Mouse (Mus musculus): ENCODE data around the gene Zswim1. TPM values are rescaled to one million over a fixed set of nuclear protein-coding genes. Genes with fewer than 3 reads are reported as not detected.

Gene Zswim1
- polyA plus RNA-seq, 1 experiment from 2014 or later: 13.4 TPM

DNA sequence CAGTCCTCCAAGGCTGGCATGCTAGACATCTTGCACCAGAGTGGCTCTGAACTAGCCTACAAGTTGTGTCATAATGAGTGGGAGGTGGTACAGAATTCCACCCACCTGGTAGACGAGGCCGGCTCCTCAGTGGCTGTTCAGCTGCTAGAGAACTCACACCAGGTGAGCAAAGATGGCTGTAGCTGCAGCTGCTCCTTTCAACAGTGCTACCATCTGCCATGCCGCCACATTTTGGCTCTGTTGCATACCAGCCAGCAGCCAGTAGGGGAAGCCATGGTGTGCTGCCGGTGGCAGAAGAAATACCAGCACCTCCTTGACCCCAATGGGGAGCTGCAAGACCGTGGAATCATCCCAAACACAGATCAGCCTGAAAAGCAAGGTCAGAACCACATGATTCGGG, 1.4 kb upstream of the Zswim1 start:
- H3K9me3 ChIP-seq (ENCODE audit: control insufficient read depth, low read length): no peaks in the 10 kb centered on the region
- WGBS: 84% methylated on average over 6 of the region's 6 CpGs

GRCm38 (mm10) chr2:164823181-164823585, 697 bp downstream of the Zswim1 start:
- Histone ChIP-seq H3K4me2 (ENCODE audit: low read depth, low read length) (peak overlapping the region; percentile 64), H3K27me3 (replicated peaks; ENCODE audit: control insufficient read depth, insufficient read depth, low read length) (no peaks in the 10 kb centered on the region), H3K9ac (ENCODE audit: low read depth, low read length) (peak overlapping the region; percentile 68), H3K36me3 (ENCODE audit: control insufficient read depth, insufficient read depth, low read length) (peaks cover 21% of the 10 kb centered on the region), H3K4me1 (ENCODE audit: control insufficient read depth, insufficient read depth, low read length) (peaks cover 6% of the 10 kb centered on the region), H3K9me3 (ENCODE audit: control insufficient read depth, low read length) (no peaks in the 10 kb centered on the region), H3K27ac (ENCODE audit: low read length) (peak overlapping the region; percentile 64), H3K4me3 (ENCODE audit: low read length) (peak overlapping the region; percentile 73)
- under 1% methylated on average over 10 of the region's 10 CpGs for WGBS
- peak; percentile 80 for ATAC-seq

More for the DNA sequence above, 1.4 kb upstream of the Zswim1 start:
- Histone ChIP-seq H3K36me3 (ENCODE audit: control insufficient read depth, insufficient read depth, low read length) (peaks cover 15% of the 10 kb centered on the region), H3K4me2 (ENCODE audit: low read depth, low read length) (no peak overlapping the region), H3K9ac (ENCODE audit: low read depth, low read length) (no peak overlapping the region), H3K4me3 (ENCODE audit: low read length) (no peak overlapping the region), H3K27ac (ENCODE audit: low read length) (no peak overlapping the region), H3K27me3 (replicated peaks; ENCODE audit: control insufficient read depth, insufficient read depth, low read length) (no peaks in the 10 kb centered on the region), H3K4me1 (ENCODE audit: control insufficient read depth, insufficient read depth, low read length) (peaks cover 13% of the 10 kb centered on the region)
- no peak for ATAC-seq

DNA sequence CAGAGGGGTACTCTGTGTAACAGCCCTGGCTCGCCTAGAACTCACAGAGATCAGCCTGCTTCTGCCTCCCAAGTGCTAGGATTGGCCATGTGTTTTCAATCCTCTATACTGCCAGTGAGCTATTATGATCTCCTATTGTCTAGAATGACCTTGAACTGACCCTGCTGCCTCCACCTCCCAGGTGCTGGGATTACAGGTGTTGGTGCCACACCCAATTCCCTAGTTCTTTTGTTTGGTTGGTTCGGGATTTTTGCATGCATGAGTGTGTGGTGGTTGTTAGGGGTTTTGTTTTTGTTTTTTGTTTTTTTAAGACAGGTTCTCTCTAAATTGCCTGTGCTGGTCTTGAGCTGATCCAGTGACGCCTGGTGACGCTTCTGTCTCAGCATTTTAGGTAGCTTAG, 1.5 kb downstream of the Zswim1 start:
- WGBS: 88% methylated on average over 4 of the region's 4 CpGs
- ATAC-seq: no peak
- Histone ChIP-seq H3K36me3 (ENCODE audit: control insufficient read depth, insufficient read depth, low read length) (peaks cover 21% of the 10 kb centered on the region), H3K9ac (ENCODE audit: low read depth, low read length) (no peak overlapping the region), H3K9me3 (ENCODE audit: control insufficient read depth, low read length) (no peaks in the 10 kb centered on the region), H3K27me3 (replicated peaks; ENCODE audit: control insufficient read depth, insufficient read depth, low read length) (no peaks in the 10 kb centered on the region), H3K4me2 (ENCODE audit: low read depth, low read length) (no peak overlapping the region), H3K4me1 (ENCODE audit: control insufficient read depth, insufficient read depth, low read length) (peaks cover 6% of the 10 kb centered on the region), H3K4me3 (ENCODE audit: low read length) (no peak overlapping the region), H3K27ac (ENCODE audit: low read length) (no peak overlapping the region)

- Histone ChIP-seq H3K27me3 (replicated peaks; ENCODE audit: control insufficient read depth, insufficient read depth, low read length) (no peaks in the 10 kb centered on the region), H3K27ac (ENCODE audit: low read length) (no peak overlapping the region), H3K9me3 (ENCODE audit: control insufficient read depth, low read length) (no peaks in the 10 kb centered on the region), H3K4me2 (ENCODE audit: low read depth, low read length) (no peak overlapping the region), H3K4me3 (ENCODE audit: low read length) (no peak overlapping the region), H3K9ac (ENCODE audit: low read depth, low read length) (no peak overlapping the region), H3K4me1 (ENCODE audit: control insufficient read depth, insufficient read depth, low read length) (peaks cover 6% of the 10 kb centered on the region), H3K36me3 (ENCODE audit: control insufficient read depth, insufficient read depth, low read length) (peaks cover 21% of the 10 kb centered on the region)
- no peak for ATAC-seq
- 95% methylated on average over 17 of the region's 17 CpGs for whole genome bisulfite sequencing
Measured at GRCm38 (mm10) chr2:164825521-164825920, 3.0 kb downstream of the Zswim1 start.

DNA sequence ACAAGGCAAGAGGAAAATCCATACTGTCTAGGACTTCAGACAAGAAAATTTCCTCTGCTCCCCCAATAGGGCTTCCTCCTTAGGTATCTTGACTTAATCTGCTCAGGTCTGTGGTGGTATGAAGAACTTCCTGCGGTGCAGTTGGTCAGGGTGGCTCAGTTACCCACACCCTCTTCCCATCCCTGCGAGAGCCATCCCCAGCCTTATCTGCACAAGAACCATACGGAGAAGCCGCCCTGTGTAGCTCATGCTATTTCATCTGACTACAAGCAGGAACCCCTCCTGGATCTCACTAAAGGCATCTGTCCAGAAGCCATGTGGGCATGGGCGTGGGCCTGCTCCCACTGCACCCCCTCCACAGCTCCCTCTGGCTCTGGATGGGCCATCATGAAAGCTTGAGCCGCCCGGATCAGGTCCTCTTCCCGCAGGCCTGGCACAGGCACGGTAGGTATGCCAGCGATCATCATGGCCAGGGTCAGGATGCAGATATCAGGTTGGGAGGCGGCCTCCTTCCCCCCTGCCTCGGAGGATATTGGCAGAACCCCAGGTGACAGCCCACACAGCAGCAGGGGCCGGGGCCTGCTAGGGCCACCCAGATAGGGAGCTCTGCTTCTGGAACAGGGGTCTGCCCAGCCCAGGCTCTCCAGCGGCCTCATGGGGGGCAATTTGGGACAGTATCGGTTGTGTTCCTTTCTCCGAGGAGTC, 4.8 kb downstream of the Zswim1 start:
- H3K4me1 ChIP-seq (ENCODE audit: control insufficient read depth, insufficient read depth, low read length): peaks cover 6% of the 10 kb centered on the region
- peaks cover 18% of the 10 kb centered on the region for H3K36me3 ChIP-seq (ENCODE audit: control insufficient read depth, insufficient read depth, low read length)
- H3K27me3 ChIP-seq (replicated peaks; ENCODE audit: control insufficient read depth, insufficient read depth, low read length): no peaks in the 10 kb centered on the region
- H3K27ac ChIP-seq (ENCODE audit: low read length): no peak overlapping the region
- 88% methylated on average over 16 of the region's 16 CpGs for WGBS
- no peak for ATAC-seq
- H3K4me2 ChIP-seq (ENCODE audit: low read depth, low read length): no peak overlapping the region
- no peak overlapping the region for H3K9ac ChIP-seq (ENCODE audit: low read depth, low read length)
- no peaks in the 10 kb centered on the region for H3K9me3 ChIP-seq (ENCODE audit: control insufficient read depth, low read length)
- no peak overlapping the region for H3K4me3 ChIP-seq (ENCODE audit: low read length)

DNA sequence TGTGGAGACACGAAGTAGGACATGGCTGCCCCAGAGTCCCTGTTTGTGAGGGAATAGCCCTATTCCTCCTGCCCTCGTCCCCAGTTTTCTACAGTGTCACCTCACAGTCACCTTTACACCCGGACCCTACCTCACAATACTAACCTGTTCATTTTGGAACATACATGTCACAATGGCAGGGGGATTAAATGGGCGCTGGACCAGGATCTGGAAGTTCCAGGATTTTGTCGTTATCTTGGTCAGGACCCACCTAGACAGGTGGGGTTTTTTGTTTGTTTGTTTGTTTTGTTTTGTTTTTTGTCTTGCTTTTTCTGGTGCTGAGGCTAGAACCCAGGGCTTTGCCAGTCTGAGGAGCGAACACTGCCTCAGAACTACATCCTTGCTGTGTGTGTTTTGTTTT, 6.0 kb downstream of the Zswim1 start, which contains the start of gene Spata25:
Spata25 (minus strand) TSS at position 101 of the 400 bp plus-strand sequence.
- no peak for ATAC-seq
- Histone ChIP-seq H3K4me3 (ENCODE audit: low read length) (no peak within 1 kb of the TSS), H3K4me2 (ENCODE audit: low read depth, low read length) (no peak within 1 kb of the TSS), H3K9me3 (ENCODE audit: control insufficient read depth, low read length) (no peaks in the 10 kb centered on the region), H3K4me1 (ENCODE audit: control insufficient read depth, insufficient read depth, low read length) (peaks cover 9% of the 10 kb centered on the region), H3K27me3 (replicated peaks; ENCODE audit: control insufficient read depth, insufficient read depth, low read length) (no peaks in the 10 kb centered on the region), H3K27ac (ENCODE audit: low read length) (no peak within 1 kb of the TSS), H3K36me3 (ENCODE audit: control insufficient read depth, insufficient read depth, low read length) (peaks cover 18% of the 10 kb centered on the region), H3K9ac (ENCODE audit: low read depth, low read length) (no peak within 1 kb of the TSS)
- WGBS: 85% methylated on average over 6 of the region's 6 CpGs

DNA sequence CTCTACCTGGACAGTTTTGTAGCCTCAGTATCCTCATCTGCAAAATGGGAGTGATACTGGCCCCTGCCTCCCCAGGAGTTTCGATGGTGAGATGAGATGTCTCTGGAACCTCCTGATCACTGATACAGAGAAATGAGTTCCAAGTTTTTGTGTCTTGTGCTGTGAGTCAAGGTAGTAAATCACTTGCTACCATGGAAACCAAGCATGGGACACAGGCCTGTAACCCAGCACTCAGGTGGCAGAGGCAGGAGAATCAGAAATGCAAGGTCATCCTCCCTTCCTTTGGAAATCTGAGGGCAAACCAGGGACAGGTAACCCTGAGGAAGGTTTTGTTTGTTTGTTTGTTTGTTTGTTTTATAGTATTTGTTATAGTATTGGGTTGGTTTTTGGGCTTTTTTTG, 6.6 kb downstream of the Zswim1 start:
- Histone ChIP-seq H3K27ac (ENCODE audit: low read length) (no peak overlapping the region), H3K4me3 (ENCODE audit: low read length) (no peak overlapping the region), H3K36me3 (ENCODE audit: control insufficient read depth, insufficient read depth, low read length) (peaks cover 18% of the 10 kb centered on the region), H3K9me3 (ENCODE audit: control insufficient read depth, low read length) (no peaks in the 10 kb centered on the region), H3K4me1 (ENCODE audit: control insufficient read depth, insufficient read depth, low read length) (peaks cover 5% of the 10 kb centered on the region), H3K4me2 (ENCODE audit: low read depth, low read length) (no peak overlapping the region), H3K27me3 (replicated peaks; ENCODE audit: control insufficient read depth, insufficient read depth, low read length) (no peaks in the 10 kb centered on the region), H3K9ac (ENCODE audit: low read depth, low read length) (no peak overlapping the region)
- no peak for ATAC-seq
- 87% methylated on average over 1 of the region's 1 CpGs for WGBS

- Histone ChIP-seq H3K4me2 (ENCODE audit: low read depth, low read length) (no peak overlapping the region), H3K27ac (ENCODE audit: low read length) (no peak overlapping the region), H3K9ac (ENCODE audit: low read depth, low read length) (no peak overlapping the region), H3K27me3 (replicated peaks; ENCODE audit: control insufficient read depth, insufficient read depth, low read length) (no peaks in the 10 kb centered on the region), H3K9me3 (ENCODE audit: control insufficient read depth, low read length) (no peaks in the 10 kb centered on the region), H3K4me1 (ENCODE audit: control insufficient read depth, insufficient read depth, low read length) (peaks cover 15% of the 10 kb centered on the region), H3K4me3 (ENCODE audit: low read length) (no peak overlapping the region), H3K36me3 (ENCODE audit: control insufficient read depth, insufficient read depth, low read length) (peaks cover 6% of the 10 kb centered on the region)
- no peak for ATAC-seq
- WGBS: 90% methylated on average over 10 of the region's 10 CpGs
Measured at GRCm38 (mm10) chr2:164831029-164831428, 8.5 kb downstream of the Zswim1 start.

DNA sequence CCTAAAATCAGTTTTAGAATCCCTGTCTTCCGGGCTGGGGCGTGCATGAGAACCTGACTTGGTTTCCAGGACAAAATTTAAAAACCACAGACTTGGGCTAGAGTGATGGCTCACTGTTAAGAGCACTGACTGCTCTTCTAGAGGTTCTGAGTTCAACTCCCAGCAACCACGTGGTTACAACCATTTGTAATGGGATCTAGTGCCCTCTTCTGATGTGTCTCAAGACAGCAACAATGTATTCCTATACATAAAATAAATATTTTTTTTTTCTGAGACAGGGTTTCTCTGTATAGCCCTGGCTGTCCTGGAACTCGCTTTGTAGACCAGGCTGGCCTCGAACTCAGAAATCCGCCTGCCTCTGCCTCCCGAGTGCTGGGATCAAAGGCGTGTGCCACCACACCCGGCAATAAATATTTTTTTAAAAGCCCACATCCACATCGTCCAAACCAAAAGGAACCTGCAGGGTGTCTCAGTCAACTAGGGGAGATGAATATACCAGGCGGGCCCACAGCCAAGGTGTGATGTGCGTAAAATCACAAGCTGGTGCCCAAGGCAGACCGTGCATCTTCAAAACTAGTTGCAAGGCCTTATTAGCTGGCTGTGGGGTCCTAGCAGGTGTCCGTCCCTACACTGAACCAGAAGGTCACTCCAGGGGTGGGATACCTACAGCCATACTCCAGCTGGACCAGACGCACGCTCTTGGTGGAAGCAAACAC, 9.7 kb downstream of the Zswim1 start:
- peak overlapping the region; percentile 87 for H3K9ac ChIP-seq (ENCODE audit: low read depth, low read length)
- peak overlapping the region; percentile 99 for H3K4me2 ChIP-seq (ENCODE audit: low read depth, low read length)
- no peaks in the 10 kb centered on the region for H3K27me3 ChIP-seq (replicated peaks; ENCODE audit: control insufficient read depth, insufficient read depth, low read length)
- H3K4me3 ChIP-seq (ENCODE audit: low read length): peak overlapping the region; percentile 77
- WGBS: 61% methylated on average over 16 of the region's 16 CpGs
- no peak for ATAC-seq
- peaks cover 15% of the 10 kb centered on the region for H3K4me1 ChIP-seq (ENCODE audit: control insufficient read depth, insufficient read depth, low read length)
- H3K36me3 ChIP-seq (ENCODE audit: control insufficient read depth, insufficient read depth, low read length): peaks cover 8% of the 10 kb centered on the region
- H3K9me3 ChIP-seq (ENCODE audit: control insufficient read depth, low read length): no peaks in the 10 kb centered on the region
- peak overlapping the region; percentile 95 for H3K27ac ChIP-seq (ENCODE audit: low read length)
